Mouse (Mus musculus): Measurements from ENCODE around the gene BC035044. TPM values are rescaled to one million over a fixed set of nuclear protein-coding genes. Genes with fewer than 3 reads are reported as not detected.

Gene BC035044
- polyA plus RNA-seq, 1 experiment from 2014 or later: 5.3 TPM

DNA sequence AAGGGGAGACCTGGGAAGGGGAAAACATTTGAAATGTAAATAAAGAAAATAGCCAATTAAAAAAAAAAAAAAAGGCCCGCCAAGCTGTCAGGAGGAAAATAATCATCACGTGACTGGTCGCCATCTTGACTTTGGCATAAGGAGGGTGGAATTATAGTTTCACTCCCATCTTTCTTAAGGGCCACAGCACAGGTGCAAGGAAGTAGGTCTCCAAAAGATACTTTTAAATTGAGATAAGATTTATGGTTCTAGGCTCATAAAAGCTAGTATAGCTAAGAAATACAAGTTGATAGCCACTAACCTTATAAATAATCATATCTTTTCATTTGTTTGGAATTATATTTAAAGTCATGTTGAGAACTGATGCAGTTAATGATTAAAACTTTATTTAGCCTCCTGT lies 36.0 kb downstream of the BC035044 start:
- Histone ChIP-seq H3K9ac (ENCODE audit: low read length) (no peak overlapping the region), H3K36me3 (ENCODE audit: control insufficient read depth, insufficient read depth) (no peaks in the 10 kb centered on the region), H3K4me3 (ENCODE audit: low read length) (no peak overlapping the region), H3K9me3 (replicated peaks; ENCODE audit: control insufficient read depth, low read length) (no peaks in the 10 kb centered on the region), H3K4me2 (ENCODE audit: low read depth, low read length) (no peak overlapping the region), H3K4me1 (ENCODE audit: control insufficient read depth, insufficient read depth, low read length) (peaks cover 13% of the 10 kb centered on the region), H3K27me3 (ENCODE audit: control insufficient read depth, insufficient read depth, low read length) (no peaks in the 10 kb centered on the region; the same call in 1 of the 2 replicates), H3K27ac (ENCODE audit: low read length) (no peak overlapping the region)
- 85% methylated on average over 3 of the region's 3 CpGs for WGBS
- no peak for ATAC-seq (replicated peaks; ENCODE audit: extremely low read depth, insufficient read depth, low FRiP score)

DNA sequence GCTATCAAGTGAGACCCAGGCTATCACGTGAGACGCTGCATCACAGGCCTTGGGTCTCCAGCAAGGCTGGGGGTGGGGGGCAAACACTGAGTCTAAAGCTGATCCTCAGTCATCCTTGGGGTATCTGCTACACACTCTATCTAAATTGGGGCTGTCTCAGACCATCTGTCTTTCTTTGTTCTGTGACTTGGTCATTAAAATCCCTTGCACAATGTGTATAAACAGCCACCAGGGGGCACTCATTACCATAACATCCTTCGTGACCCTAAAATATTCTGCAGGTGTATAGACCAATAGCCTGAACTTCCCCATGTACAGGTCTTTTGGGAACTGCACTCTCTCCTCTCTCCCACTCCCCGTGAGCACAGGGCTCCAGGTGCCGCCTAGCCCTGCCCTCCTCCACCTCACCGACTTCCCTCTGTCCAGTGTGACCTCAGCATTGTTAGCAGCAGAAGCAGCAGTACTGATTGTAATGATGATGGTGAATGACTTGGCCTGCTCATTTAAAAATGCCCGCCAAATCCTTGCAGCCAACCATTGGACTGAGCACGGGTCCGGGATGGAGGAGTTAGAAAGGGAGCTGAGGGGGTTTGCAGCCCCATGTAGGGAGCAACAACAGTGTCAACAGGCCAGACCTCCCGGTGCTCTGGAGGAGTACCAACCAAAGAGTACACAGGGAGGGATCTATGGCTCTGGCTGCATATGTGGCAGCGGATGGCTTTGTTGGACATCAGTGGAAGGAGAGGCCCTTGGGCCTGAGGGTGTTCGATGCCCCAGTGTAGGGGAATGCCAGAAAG lies 36.7 kb downstream of the BC035044 start:
- Histone ChIP-seq H3K9me3 (replicated peaks; ENCODE audit: control insufficient read depth, low read length) (no peaks in the 10 kb centered on the region), H3K4me3 (ENCODE audit: low read length) (no peak overlapping the region), H3K4me2 (ENCODE audit: low read depth, low read length) (no peak overlapping the region), H3K36me3 (ENCODE audit: control insufficient read depth, insufficient read depth) (no peaks in the 10 kb centered on the region), H3K27ac (ENCODE audit: low read length) (no peak overlapping the region), H3K9ac (ENCODE audit: low read length) (no peak overlapping the region), H3K27me3 (ENCODE audit: control insufficient read depth, insufficient read depth, low read length) (no peaks in the 10 kb centered on the region; the same call in 1 of the 2 replicates), H3K4me1 (ENCODE audit: control insufficient read depth, insufficient read depth, low read length) (peaks cover 13% of the 10 kb centered on the region)
- WGBS: 45% methylated on average over 12 of the region's 12 CpGs
- ATAC-seq (replicated peaks; ENCODE audit: extremely low read depth, insufficient read depth, low FRiP score): 0 out of 2 replicates have a peak, but pooled peaks have one; percentile 26

DNA sequence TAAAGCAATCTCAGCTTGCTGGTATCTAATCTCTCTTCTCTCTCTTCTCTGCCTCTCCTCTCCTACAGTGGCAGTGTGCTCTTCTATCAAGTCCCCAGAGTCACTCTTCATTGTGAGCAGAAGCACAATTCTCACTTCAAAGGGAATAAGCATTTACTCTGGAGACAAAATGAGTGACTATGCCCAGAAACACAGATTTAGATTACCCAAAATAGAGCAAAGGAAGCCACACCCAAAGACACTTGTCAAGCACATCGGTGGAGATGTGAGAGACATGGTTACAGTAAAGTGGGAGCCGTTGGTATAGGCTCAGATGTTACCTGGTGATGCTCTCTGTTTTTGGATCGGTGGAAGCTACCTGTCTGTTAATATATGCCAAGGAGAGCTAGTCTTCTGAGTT lies 38.2 kb downstream of the BC035044 start:
- H3K27me3 ChIP-seq (ENCODE audit: control insufficient read depth, insufficient read depth, low read length): no peaks in the 10 kb centered on the region; the same call in 1 of the 2 replicates
- H3K4me2 ChIP-seq (ENCODE audit: low read depth, low read length): no peak overlapping the region
- no peak overlapping the region for H3K4me3 ChIP-seq (ENCODE audit: low read length)
- H3K4me1 ChIP-seq (ENCODE audit: control insufficient read depth, insufficient read depth, low read length): peaks cover 13% of the 10 kb centered on the region
- H3K36me3 ChIP-seq (ENCODE audit: control insufficient read depth, insufficient read depth): no peaks in the 10 kb centered on the region
- H3K27ac ChIP-seq (ENCODE audit: low read length): no peak overlapping the region
- H3K9ac ChIP-seq (ENCODE audit: low read length): no peak overlapping the region
- H3K9me3 ChIP-seq (replicated peaks; ENCODE audit: control insufficient read depth, low read length): no peaks in the 10 kb centered on the region
- WGBS: 53% methylated on average over 3 of the region's 3 CpGs
- ATAC-seq (replicated peaks; ENCODE audit: extremely low read depth, insufficient read depth, low FRiP score): no peak

DNA sequence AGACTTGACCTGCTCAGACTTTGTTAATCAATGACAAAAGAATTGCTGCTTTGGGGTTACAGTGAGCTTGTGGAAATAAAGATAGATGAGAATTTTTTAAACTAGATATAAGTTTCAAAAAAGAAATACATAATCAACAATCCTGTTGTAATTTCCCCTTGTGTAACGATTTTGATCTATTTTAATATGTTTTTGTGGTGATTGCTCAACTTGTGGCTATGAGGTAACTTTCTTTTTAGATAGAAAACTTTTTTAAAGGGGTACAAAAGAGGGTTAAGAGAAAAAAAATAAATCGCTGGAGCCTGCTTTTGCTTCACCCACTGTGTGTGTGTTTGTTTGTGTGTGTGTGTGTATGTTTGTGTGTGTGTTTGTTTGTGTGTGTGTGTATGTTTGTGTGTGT lies 39.8 kb downstream of the BC035044 start:
- no peak for ATAC-seq (replicated peaks; ENCODE audit: extremely low read depth, insufficient read depth, low FRiP score)
- Histone ChIP-seq H3K27ac (ENCODE audit: low read length) (no peak overlapping the region), H3K4me1 (ENCODE audit: control insufficient read depth, insufficient read depth, low read length) (peaks cover 12% of the 10 kb centered on the region), H3K4me2 (ENCODE audit: low read depth, low read length) (no peak overlapping the region), H3K36me3 (ENCODE audit: control insufficient read depth, insufficient read depth) (no peaks in the 10 kb centered on the region), H3K9me3 (replicated peaks; ENCODE audit: control insufficient read depth, low read length) (no peaks in the 10 kb centered on the region), H3K27me3 (ENCODE audit: control insufficient read depth, insufficient read depth, low read length) (no peaks in the 10 kb centered on the region; the same call in 1 of the 2 replicates), H3K9ac (ENCODE audit: low read length) (no peak overlapping the region), H3K4me3 (ENCODE audit: low read length) (no peak overlapping the region)
- WGBS: 72% methylated on average over 2 of the region's 2 CpGs

DNA sequence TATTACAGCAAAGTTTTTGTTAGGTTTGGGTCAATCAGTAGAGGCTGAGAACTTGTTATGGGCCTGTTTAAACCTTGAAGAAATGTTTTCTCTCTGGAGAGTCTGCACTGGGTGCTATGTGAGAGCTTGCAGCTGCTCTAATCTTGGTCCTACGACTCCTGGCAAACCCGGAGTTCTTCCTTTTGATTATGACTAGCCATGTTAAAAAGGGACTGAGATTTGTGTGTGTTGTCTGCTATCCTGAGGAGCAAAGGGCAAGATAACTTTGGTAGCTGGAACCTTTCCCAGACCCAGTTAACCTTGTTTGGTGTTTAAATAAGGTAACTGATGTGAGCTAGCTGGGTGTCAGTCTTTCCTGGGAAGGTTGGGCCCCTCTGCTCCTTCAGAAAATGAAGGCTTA lies 40.3 kb downstream of the BC035044 start:
- H3K27ac ChIP-seq (ENCODE audit: low read length): peak overlapping the region; percentile 54

DNA sequence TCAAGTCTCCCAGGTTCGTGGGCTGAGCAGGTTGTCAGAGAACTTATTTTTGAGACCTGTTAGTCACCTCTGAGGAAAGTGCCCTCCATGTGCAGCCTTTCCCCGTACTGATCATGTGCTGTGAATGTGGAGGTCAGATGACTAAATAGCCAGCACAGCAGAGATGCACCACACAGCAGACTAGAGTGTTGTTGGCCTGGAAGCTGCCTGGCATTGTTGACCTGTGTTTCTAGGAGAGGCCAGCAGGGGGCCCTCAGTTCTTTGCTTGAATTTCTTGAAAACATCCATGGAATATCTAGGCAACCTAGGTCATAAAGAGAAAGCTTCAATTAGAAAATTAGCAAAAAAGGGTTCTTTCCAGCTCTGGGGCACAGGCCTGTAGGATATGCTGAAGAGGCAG lies 41.0 kb downstream of the BC035044 start:
- H3K27me3 ChIP-seq (ENCODE audit: control insufficient read depth, insufficient read depth, low read length): no peaks in the 10 kb centered on the region; the same call in 1 of the 2 replicates
- peaks cover 12% of the 10 kb centered on the region for H3K4me1 ChIP-seq (ENCODE audit: control insufficient read depth, insufficient read depth, low read length)
- no peak for ATAC-seq (replicated peaks; ENCODE audit: extremely low read depth, insufficient read depth, low FRiP score)
- H3K36me3 ChIP-seq (ENCODE audit: control insufficient read depth, insufficient read depth): no peaks in the 10 kb centered on the region
- no peak overlapping the region for H3K4me2 ChIP-seq (ENCODE audit: low read depth, low read length)
- H3K4me3 ChIP-seq (ENCODE audit: low read length): no peak overlapping the region
- no peak overlapping the region for H3K27ac ChIP-seq (ENCODE audit: low read length)
- WGBS: 59% methylated on average over 2 of the region's 2 CpGs
- no peaks in the 10 kb centered on the region for H3K9me3 ChIP-seq (replicated peaks; ENCODE audit: control insufficient read depth, low read length)
- no peak overlapping the region for H3K9ac ChIP-seq (ENCODE audit: low read length)

More for the DNA sequence above, 40.3 kb downstream of the BC035044 start:
- Histone ChIP-seq H3K4me3 (ENCODE audit: low read length) (no peak overlapping the region), H3K9ac (ENCODE audit: low read length) (no peak overlapping the region), H3K27me3 (ENCODE audit: control insufficient read depth, insufficient read depth, low read length) (no peaks in the 10 kb centered on the region; the same call in 1 of the 2 replicates), H3K4me2 (ENCODE audit: low read depth, low read length) (no peak overlapping the region), H3K4me1 (ENCODE audit: control insufficient read depth, insufficient read depth, low read length) (peaks cover 10% of the 10 kb centered on the region), H3K36me3 (ENCODE audit: control insufficient read depth, insufficient read depth) (no peaks in the 10 kb centered on the region), H3K9me3 (replicated peaks; ENCODE audit: control insufficient read depth, low read length) (no peaks in the 10 kb centered on the region)
- ATAC-seq (replicated peaks; ENCODE audit: extremely low read depth, insufficient read depth, low FRiP score): no peak; the same call in 1 of the 2 replicates
- 21% methylated on average over 2 of the region's 2 CpGs for WGBS

DNA sequence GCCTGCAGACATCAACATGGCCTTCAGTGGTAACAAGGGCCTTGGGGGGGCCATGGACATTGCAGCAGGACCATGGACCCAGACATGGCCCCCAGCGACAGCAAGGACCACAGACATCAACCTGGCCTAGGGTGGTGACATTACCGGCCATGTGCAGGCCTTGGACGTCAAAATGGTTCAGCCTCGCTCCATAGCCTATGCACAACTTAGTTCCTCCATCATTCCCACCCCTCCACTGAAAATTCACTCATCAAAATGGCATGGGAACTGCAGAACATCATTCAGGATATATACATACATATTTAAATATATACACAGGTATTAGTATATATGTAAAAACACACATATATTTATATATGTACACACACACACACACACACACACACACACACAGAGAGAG lies 43.5 kb downstream of the BC035044 start:
- ATAC-seq (replicated peaks; ENCODE audit: extremely low read depth, insufficient read depth, low FRiP score): no peak
- no peak overlapping the region for H3K4me3 ChIP-seq (ENCODE audit: low read length)
- H3K9ac ChIP-seq (ENCODE audit: low read length): no peak overlapping the region
- H3K36me3 ChIP-seq (ENCODE audit: control insufficient read depth, insufficient read depth): no peaks in the 10 kb centered on the region
- no peak overlapping the region for H3K27ac ChIP-seq (ENCODE audit: low read length)
- no peak overlapping the region for H3K4me2 ChIP-seq (ENCODE audit: low read depth, low read length)
- no peaks in the 10 kb centered on the region for H3K27me3 ChIP-seq (ENCODE audit: control insufficient read depth, insufficient read depth, low read length)
- peaks cover 16% of the 10 kb centered on the region for H3K4me1 ChIP-seq (ENCODE audit: control insufficient read depth, insufficient read depth, low read length)
- WGBS: 90% methylated on average over 4 of the region's 4 CpGs
- no peaks in the 10 kb centered on the region for H3K9me3 ChIP-seq (replicated peaks; ENCODE audit: control insufficient read depth, low read length)

DNA sequence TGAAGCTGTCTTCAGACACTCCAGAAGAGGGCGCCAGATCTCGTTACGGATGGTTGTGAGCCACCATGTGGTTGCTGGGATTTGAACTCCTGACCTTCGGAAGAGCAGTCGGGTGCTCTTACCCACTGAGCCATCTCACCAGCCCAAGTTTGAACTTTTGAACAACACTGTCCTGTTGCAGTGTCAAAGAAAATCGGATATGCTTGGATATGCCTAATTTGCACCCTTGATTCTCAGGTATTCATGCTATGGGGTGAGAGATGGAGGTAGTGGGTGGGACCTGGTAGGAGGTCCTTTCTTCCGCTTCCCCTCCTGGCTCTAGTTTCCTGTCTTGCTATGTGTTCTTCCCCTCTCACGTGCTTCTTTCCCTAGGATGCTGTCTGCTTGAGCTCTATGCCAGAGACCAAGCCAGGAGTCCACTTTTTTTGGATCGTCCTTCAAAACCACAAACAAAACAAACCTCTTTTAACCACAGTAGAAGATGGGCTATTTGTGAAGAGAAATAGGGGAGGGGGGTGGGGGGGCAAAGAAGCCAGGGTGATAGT lies 44.9 kb downstream of the BC035044 start:
- WGBS: 64% methylated on average over 6 of the region's 9 CpGs
- no peak for ATAC-seq (replicated peaks; ENCODE audit: extremely low read depth, insufficient read depth, low FRiP score)
- Histone ChIP-seq H3K9me3 (replicated peaks; ENCODE audit: control insufficient read depth, low read length) (no peaks in the 10 kb centered on the region), H3K4me1 (ENCODE audit: control insufficient read depth, insufficient read depth, low read length) (peaks cover 20% of the 10 kb centered on the region), H3K4me2 (ENCODE audit: low read depth, low read length) (no peak overlapping the region), H3K4me3 (ENCODE audit: low read length) (no peak overlapping the region), H3K27me3 (ENCODE audit: control insufficient read depth, insufficient read depth, low read length) (no peaks in the 10 kb centered on the region), H3K36me3 (ENCODE audit: control insufficient read depth, insufficient read depth) (no peaks in the 10 kb centered on the region), H3K9ac (ENCODE audit: low read length) (no peak overlapping the region), H3K27ac (ENCODE audit: low read length) (no peak overlapping the region)

DNA sequence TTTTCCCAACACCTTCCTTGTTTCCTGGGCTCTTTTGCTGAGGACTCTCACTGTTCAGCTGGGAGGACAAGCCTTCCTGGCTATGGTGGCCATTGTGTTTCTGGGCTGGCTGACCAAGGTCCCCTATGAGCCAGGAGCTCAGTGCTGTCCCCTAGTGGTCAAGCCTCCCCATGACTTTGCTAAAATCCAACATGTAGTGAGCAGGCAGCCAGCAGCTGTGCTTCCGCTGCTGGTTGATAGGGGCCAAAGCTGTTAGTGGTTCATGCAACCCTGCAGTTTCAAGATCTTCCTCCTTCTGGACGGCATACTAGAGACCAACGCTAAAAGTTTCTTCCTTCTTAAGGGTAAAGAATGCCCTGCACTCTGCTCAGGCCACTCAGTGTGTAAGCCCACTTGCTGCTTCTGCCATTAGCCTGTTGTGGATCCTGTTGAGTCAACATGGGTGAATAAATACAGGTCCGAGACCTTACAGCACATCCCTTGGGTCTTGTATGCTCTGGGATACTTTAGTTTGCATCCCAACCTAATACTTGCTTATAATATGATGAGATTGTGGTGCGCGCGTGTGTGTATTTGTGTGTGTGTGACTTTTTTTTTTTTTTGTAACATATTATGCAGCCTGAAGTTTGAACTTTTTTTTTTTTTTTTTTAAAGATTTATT lies 45.5 kb downstream of the BC035044 start:
- no peak overlapping the region for H3K9ac ChIP-seq (ENCODE audit: low read length)
- peak overlapping the region; percentile 33; the same call in 1 of the 2 replicates for H3K4me2 ChIP-seq (ENCODE audit: low read depth, low read length)
- no peaks in the 10 kb centered on the region for H3K36me3 ChIP-seq (ENCODE audit: control insufficient read depth, insufficient read depth)
- ATAC-seq (replicated peaks; ENCODE audit: extremely low read depth, insufficient read depth, low FRiP score): no peak
- 28% methylated on average over 7 of the region's 7 CpGs for WGBS
- no peak overlapping the region for H3K4me3 ChIP-seq (ENCODE audit: low read length)
- 0 out of 2 replicates have a peak overlapping the region, but pooled peaks have one; percentile 29 for H3K27ac ChIP-seq (ENCODE audit: low read length)
- peaks cover 14% of the 10 kb centered on the region for H3K4me1 ChIP-seq (ENCODE audit: control insufficient read depth, insufficient read depth, low read length)
- H3K27me3 ChIP-seq (ENCODE audit: control insufficient read depth, insufficient read depth, low read length): no peaks in the 10 kb centered on the region
- H3K9me3 ChIP-seq (replicated peaks; ENCODE audit: control insufficient read depth, low read length): no peaks in the 10 kb centered on the region

Data from heart, embryonic 16.5 days (tissue).